Mouse (Mus musculus) urinary bladder, postnatal 36 days (tissue): ENCODE measurements around the gene Gm20683.
"Not testable (repeated sequence)": the region's sequence is repeated elsewhere in the genome, so short reads cannot be mapped to it uniquely, and the experiment has no call there.

Experiments used
- DNase-seq, 2 experiments: peaks; one replicate each; pipeline ENCODE4 v3.0.0; 2022; ENCODE audit warnings: low spot score in 2 of 2, mixed read lengths in 1 of 2

The Gm20683 gene

DNA sequence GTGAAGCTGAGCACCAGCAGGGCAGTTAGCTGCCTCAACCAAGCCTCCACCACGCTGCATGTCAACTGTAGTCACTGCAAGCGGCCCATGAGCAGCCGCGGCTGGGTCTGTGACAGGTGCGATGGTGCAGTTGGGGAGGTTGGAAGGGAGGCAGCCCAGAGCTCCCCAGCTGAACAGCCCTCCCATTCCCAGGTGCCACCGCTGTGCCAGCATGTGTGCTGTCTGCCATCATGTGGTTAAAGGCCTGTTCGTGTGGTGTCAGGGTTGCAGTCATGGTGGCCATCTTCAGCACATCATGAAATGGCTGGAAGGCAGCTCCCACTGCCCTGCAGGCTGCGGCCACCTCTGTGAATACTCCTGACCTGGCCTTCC, 13.4 kb downstream of the Gm20683 start:
- DNase-seq: no peak

DNA sequence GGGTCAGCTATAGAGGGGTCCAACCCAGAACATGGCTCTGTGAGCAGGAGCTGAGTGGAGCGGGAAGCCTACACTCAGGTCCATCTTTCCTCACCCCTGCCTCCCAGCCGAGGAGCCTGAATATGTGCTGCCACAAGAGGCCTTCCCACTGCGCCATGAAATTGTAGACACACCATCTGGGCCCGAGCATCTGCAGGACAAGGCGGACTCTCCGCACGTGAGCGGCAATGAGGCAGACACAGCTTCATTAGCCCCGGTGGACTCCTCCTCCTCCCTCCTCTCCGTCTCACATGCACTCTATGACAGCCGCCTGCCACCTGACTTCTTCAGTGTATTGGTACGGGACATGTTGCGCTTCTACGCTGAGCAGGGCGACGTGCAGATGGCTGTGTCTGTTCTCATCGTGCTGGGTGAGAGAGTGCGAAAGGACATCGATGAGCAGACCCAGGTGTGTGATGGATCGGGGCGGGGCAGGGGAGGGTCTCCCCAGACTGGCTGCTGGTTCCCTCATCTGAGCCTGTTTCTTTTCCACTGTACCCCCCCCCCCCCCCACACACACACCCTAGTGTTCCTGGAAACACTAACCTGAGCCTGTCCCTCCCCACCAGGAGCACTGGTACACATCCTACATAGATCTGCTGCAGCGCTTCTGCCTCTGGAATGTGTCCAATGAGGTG, 13.9 kb downstream of the Gm20683 start:
- DNase-seq: no peak

DNA sequence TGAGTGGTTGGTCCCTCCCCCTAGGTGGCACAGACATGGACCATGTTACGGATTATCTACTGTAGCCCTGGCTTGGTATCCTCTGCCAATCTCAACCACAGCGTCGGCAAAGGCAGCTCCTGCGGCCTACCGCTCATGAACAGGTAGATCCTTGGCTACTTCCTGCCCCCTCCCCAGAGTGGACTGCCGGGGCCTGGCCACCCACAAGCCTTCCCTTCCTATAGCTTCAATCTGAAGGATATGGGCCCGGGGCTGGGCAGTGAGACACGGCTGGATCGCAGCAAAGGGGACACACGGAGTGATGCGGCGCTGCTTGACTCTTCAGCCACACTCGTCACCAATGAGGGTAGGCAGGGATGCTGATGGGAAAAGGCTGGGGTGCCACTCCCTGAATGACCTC, 14.6 kb downstream of the Gm20683 start:
- DNase-seq: no peak

DNA sequence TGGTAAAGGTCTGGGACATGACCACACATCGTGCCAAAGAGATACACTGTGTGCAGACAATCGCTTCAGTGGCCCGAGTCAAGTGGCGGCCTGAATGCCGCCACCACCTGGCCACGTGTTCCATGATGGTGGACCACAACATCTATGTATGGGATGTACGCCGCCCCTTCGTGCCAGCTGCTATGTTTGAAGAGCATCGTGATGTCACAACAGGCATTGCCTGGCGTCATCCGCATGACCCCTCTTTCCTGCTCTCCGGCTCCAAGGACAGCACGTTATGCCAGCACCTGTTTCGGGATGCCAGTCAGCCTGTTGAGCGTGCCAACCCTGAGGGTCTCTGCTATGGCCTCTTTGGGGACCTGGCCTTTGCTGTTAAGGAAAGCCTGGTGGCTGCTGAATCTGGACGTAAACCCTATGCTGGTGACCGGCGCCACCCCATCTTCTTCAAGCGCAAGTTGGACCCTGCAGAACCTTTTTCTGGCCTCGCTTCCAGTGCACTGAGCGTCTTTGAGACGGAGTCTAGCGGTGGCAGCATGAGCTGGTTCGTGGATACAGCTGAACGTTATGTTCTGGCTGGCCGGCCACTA, 15.5 kb downstream of the Gm20683 start:
- DNase-seq: no peak

DNA sequence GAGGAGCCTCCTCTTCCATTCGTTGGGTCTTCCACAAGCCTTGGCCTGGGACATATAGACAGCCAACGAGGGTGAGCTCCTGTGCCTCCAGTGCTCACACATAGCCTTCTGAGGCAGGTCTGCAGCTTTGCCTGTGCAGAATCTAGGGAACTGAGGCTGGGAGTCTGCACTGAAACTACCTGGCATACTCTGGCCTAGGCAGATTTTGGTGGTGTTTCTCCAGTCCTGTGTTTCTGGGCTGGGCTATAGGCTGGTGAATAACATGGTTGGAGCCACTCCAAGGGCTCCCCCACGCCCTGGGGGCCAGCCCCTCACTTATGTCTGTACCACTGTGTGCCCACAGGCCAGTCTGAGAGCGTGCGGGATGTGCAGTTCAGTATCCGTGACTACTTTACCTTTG, 16.3 kb downstream of the Gm20683 start:
- DNase-seq: no peak

DNA sequence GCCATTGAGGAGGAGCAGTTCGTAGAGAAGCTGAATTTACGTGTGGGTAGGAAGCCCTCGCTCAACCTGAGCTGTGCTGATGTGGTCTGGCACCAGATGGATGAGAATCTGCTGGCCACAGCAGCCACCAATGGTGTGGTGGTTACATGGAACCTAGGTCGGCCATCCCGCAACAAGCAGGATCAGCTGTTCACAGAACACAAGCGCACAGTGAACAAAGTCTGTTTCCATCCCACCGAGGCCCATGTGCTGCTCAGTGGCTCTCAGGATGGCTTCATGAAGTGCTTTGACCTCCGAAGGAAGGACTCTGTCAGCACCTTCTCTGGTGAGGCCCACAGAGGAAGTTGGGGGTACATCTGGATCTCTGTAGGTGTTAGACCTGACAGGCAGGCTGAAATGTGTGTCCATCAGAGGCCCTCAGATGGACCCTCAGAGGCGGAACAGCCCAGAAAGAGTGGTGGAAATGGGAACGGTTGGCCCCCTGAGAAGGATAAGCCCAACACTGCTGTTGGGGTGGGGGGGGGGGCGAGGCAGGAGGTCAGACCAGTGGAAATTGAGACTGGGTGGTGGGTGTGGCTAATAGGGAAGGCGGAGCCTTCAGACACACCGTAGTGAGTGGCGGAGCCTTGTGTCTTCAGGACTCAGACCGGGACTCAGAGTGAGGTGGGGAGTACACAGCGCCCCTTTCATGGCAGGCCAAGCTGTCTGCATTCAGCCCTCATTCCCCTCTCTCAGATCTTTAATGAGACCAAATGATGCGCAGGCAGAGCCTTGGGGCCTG, 17.0 kb downstream of the Gm20683 start:
- DNase-seq: no peak

DNA sequence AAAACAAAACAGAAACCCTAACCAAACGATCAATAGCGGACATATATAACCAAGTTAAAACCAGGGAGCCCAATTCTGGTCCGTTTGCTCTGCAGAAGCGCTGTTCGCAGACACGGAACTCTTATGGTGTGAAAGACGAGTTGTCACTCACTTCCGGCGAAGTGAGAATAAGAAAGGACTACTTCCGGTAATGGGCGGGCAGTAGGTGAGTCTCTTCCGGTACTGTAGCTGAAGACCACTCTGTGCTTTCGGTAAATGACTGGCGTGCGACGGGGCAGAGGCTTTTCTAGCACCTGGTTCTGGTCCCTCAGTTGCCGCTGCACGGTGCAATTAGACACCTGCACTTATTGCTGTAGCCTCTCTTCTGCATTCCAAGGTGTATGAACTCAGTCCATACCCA, 18.1 kb downstream of the Gm20683 start, which contains the start of gene Wdr24:
Gene Wdr24, plus strand, starts transcription at position 176 of the 400 bp plus-strand sequence.
- DNase-seq: peak; percentile 71 to 72

DNA sequence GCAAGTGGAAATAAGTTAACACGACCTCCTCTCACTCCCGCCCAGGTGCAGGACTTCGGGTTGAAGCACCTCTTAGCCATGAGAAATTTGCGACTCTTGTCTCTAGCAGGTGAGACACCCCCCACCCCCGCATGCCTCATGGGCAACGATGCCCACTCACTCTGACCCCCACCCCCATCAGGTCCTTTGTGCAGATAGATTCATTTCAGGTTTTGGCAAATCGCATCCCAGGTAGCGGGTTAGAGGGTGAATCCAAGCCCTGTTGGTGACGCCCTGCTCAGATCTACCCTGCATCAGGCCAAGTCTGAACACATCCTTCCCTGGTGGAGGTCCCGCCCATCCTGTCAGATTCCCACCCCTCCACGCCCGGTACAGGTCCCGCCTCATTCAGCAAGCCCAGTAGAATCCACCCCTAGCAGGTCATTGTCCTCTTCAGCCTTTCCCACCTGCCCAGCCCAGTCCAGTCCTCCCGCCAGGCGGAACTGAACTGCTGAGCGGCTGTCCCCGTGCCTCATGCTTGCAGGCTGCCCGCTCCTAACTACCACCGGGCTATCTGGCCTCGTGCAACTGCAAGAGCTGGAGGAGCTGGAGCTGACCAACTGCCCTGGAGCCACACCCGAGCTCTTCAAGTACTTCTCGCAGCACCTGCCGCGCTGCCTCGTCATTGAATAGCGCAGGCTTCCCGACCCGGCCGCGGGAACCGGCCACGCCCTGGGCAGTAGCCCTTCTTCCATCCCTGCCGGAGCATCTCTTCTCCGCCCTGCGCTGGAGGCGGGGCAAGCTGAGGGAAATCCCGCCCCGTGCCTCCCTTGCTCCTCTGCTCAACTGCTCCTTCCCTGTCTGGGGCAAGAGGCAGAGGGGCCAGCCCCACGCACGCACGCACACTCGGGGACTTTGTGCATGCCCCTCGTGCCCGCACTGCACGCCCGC, 22.4 kb downstream of the Gm20683 start:
- no peak for DNase-seq

DNA sequence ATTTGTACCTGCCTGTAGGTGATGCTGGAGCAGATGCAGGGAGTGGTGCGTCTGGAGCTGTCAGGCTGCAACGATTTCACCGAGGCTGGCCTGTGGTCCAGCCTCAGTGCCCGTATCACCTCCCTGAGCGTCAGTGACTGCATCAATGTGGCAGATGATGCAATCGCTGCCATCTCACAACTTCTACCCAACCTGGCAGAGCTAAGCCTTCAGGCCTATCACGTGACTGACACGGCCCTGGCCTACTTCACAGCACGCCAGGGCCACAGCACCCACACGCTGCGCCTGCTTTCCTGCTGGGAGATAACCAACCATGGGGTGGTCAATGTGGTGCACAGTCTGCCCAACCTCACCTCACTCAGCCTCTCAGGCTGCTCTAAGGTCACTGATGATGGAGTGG, 23.9 kb downstream of the Gm20683 start:
- DNase-seq: no peak

DNA sequence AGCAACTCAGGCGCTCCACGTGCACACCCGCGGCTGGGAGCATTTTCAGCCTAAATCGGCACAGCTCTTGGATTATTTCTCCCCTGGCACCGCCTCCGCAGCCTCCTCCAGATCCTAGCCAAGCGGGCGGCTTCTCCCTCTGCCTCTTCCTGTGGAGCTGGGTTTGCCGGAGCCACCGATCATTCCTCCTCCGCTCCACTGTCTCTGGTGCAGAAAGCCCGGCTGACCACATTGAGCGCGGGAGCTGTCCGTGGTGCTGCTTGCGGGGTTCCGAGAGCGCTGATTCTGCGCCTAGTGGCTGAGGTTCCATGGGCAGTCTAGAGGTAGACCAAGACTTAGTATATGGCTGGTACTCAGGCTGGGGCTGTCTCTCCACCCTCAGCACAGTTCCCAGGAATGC, 28.1 kb downstream of the Gm20683 start:
- DNase-seq: peak; percentile 72 to 84

DNA sequence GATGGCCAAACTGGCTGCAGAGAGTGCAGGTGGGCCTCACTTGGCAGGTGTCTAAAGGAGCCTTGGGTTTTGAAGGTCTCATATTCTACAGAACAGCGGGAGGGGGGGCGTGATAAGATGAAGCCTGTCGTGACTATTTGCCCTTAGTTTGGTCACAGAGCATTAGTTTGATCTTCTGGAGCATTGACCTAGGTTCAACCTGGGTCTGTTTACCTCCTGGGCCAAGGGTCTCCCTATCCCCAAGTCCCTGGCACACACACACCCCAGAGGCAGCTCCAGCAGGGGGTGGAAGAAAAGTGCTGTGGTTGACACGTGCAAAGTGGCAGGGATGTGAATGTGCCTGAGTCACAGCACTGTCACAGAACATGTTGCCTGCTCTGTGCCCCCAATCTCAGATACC, 30.7 kb downstream of the Gm20683 start:
- no peak for DNase-seq

DNA sequence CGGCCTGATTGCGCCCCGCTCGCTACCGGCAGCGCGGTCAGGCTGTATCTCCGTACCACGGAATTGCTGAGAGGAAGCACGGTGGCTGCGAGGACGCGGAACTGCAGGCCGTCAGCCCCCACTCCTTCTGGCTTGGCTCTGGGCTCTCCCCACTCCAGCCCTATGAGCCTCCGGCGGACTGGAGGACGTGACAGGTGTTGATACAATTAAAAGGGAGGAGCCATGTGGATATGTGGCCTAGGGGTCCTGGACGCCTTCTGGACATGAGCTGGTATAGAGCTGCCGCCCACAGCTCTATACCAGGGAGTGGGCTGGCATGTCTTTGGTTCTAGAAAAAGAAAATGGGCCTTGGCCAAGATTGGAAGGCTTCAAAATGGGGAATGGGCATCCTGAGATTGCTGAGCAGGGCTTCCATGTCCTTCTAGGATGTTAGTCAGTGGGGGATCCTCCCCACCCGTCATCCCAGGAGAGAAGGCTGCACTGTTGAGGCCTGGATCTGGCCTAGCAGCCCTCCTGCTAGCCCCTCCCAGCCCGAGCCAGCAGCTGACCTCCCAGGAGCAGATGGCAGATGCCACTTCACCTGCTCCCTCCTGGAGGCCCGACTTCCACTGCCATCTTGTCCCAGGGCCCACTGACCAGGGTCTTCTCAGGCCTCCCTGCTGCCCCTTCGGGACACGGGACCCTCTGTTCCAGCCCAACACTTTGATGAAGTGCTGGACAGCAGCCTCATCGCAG, 31.8 kb downstream of the Gm20683 start:
- no peak for DNase-seq

DNA sequence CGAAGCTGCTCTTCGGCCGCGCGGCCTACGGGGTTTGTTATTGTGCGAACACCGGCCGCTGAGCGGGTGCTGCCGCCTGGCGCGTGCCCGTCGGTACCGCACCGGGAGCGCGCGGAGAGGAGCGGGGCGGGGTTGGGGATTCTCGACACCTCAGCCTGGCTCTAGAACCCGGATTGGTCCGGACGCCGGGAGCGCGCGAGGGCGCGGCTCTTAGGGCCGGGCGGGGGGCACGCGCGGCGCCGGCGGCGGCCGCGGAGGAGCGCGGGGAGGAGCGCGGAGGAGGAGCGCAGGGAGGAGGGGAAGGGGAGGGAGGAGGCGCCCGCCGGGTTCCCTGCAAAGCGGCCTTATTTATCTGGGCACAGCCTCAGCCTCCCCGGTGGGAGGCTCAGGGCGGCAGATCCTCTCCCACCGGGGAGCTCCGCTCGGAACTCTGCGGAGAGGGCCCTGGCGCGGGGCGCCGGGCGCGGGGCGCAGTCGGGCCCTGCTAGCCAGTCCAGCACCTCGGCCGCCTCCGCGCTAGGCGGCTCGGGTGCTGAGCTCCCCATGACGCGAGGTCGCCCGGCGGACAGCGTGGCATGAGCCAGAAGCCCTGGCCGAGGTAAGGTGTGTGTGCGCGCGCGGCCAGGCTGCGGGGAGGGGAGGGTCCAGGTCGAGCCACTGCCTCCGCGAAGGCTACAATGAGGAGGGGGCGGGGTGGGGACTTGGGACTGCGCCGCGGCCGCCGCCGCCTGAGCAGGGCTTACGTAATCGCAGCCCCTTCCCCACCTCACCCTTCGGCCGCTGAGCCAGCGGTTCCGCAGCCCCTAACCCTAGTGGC, 32.6 kb downstream of the Gm20683 start, which contains the start of gene Fbxl16:
Gene Fbxl16, plus strand, starts transcription at position 297 of the 817 bp plus-strand sequence.
- peak in 1 of 2 experiments; percentile 66 for DNase-seq

DNA sequence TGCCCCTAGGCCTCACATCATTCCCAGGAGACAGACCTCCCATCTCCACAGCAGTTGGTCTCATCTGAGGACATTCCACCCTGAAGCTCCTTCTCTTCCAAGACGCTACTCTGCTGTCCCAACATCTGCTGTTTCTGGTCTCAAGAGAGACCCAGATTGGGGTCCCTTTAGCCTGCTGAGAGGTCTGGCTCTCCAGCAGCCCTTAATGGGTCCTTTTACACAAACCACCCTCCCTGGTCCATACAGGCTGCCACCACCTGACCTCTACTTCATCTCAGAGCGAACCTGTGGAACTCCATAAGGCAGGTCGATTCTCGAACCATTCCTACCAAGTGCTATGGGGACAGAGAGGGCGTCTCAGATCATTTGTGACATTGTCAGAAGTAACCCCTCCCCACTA, 33.5 kb downstream of the Gm20683 start:
- no peak for DNase-seq

DNA sequence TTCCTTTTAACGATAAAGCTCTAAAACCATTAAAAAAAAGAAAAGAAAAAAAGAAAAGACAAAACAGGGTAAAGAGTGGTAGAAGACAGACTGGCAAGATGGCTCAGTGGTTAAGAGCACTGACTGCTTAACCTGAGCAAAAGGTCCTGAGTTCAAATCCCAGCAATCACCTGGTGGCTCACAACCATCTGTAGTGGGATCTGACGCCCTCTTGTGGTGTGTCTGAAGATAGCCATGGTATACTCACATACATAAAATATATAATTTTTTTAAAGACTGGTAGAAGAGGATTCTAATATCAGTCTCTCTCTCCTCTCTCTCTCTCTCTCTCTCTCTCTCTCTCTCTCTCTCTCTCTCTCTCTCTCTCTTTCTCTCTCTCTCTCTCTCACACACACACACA, 34.1 kb downstream of the Gm20683 start:
- not testable (repeated sequence) for DNase-seq

DNA sequence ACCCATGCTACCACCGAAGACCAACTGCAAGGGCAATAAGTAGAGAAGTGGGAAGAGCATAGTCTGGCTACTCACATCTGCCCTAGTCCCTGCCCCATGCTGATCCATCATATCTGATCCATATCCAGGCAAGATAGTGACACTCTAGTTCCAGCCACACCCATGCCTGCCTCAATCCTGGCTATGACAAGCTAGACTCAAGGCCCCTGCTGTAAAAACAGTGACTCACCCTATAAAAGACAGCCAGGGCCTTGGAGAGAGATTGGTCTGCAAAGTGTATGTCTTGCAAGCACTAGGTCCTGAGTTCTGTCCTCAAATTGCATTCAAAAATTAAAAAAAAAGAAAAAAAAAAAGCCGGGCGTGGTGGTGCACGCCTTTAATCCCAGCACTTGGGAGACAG, 35.1 kb downstream of the Gm20683 start:
- DNase-seq: no peak

DNA sequence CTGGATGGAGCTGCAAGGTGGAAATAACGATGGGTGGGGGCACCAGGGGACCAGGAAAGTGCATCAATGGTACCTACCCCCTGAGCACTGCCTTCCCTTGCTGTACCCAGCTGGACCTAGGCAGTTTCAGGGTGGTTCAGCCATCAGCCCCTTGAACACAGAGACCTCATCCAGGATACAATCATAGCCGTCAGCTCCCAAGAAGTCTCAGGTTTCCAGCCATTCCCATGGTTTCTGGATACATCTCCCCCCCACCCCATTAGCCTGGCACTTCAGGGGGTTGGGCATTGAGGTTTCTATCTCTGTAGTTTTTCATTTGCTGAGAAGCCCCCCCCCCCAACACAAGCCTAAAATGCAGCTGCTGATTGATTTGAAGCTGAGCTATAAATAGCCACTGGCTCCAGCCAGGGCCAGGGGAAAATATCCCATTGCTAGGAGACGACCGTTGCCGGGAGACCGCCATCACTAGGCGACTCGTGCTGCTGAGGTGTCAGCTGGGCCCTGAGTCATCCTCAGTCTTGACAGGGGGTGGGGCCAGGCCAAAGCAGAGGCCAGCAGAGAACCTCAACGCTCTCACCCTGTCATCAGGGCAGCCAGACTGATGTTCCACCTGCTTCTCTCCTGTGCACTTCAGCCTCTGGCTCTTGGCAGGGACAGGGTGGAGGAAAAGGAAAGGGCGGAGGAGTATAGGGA, 38.6 kb downstream of the Gm20683 start:
- no peak for DNase-seq

DNA sequence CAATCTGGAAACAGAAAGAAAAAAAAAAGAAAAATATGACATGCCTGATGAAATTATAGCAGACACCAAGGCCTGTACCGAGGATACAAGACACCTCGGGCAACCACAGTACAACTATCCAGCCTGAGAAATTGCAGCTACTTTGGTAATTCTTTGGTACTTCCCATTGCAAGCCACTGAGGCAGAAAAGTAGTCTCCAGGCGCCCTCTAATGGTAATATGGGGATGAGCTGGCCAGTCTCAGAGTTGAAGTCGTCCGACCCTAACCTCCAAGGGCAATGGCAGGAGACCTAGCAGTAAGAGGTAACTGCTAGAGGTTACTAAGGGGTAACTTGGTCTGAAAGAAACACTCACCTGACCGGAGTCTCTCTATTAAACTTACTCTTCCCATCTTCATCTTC, 40.5 kb downstream of the Gm20683 start:
- DNase-seq: peak in 1 of 2 experiments; percentile 57

DNA sequence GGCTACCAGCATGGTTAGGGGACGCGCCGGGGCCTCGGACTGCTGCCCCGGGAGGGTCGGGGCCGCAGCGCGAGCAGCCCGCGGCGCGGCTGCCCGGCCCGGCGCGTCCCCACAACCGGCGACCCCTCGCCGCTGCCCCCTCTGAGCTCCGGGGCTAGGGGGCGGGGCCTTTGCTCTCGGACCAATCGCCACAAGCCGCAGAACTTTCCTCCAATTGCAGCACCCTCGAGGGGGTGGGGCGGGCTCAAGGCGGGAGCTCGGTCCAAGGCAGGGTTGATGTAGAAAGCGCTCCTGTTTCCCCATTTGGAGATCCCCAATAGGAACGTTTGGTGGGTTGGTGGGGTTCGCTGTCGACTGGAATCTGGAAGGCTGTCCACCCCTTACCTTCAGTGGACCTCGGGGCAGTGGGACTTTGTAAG, 44.6 kb downstream of the Gm20683 start, which contains the start of gene Metrn:
Gene Metrn, minus strand, starts transcription at position 186 of the 419 bp plus-strand sequence.
- peak; percentile 76 to 84 for DNase-seq
